ENCODE assay signal across 11 mouse cellular contexts in genomic region chr10:125832764-125833163, GRCm38 (mm10).
"Had no signal": no experiment of that assay in that cellular context is flagged by ENCODE, and none has a peak within 500 bp of the region (broad histone marks: within the 10 kb centered on the region; RNA-seq: fewer than 3 reads in every experiment).

No protein-coding gene starts in this region.

- H3K9me3 ChIP-seq: limb, embryonic 13.5 days; midbrain, embryonic 12.5 days; neural tube, embryonic 15.5 days had no signal

- H3K4me1 ChIP-seq: midbrain, embryonic 12.5 days; neural tube, embryonic 15.5 days had no signal

- DNase-seq: kidney, postnatal 25 days; layer of hippocampus, postnatal 36 days; lung, adult 18-20 months; right cerebral cortex, adult 18-20 months; right cerebral cortex, postnatal 25 days; thymus, postnatal 36 days had no signal

- H3K4me3 ChIP-seq: limb, embryonic 13.5 days; midbrain, embryonic 12.5 days; myocyte; neural tube, embryonic 15.5 days had no signal

- H3K27ac ChIP-seq: limb, embryonic 13.5 days; liver, embryonic 14.5 days; midbrain, embryonic 12.5 days; neural tube, embryonic 15.5 days had no signal

- H3K36me3 ChIP-seq: limb, embryonic 13.5 days; midbrain, embryonic 12.5 days; neural tube, embryonic 15.5 days had no signal

- H3K27me3 ChIP-seq: limb, embryonic 13.5 days; neural tube, embryonic 15.5 days had no signal

- H3K9ac ChIP-seq: limb, embryonic 13.5 days; liver, embryonic 14.5 days; midbrain, embryonic 12.5 days; neural tube, embryonic 15.5 days had no signal

- H3K4me2 ChIP-seq: limb, embryonic 13.5 days; midbrain, embryonic 12.5 days; neural tube, embryonic 15.5 days had no signal
